In the genomic region with DNA sequence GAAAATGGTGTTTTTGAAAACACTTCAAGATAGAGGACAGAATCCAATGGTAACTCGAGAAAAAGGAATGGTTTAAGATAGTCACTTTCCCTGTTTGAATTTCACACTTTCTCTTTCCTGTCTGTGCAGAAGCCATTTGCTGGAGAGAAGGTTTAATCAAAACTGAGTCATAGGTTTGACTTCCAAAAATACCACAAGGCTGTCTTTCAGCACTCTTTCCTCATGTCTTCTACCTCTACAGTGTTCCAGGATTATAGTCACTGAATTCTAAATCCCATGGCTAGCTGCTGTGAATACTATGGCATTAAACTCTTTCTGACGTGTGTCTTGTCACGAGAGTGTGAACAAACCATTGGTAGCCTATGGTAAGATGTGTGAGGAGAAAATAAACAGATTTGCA, we compare ENCODE assay signal across 30 mouse cellular contexts.
DNase-seq lines count a peak whose midpoint lies in the region; ATAC-seq and TF ChIP-seq lines count a peak whose summit lies in the region.
"Had no signal": no experiment of that assay in that cellular context is flagged by ENCODE, and none has a peak within 500 bp of the region (broad histone marks: within the 10 kb centered on the region; RNA-seq: fewer than 3 reads in every experiment).

No protein-coding gene starts in this region.

- H3K27ac ChIP-seq in heart, embryonic 16.5 days (ENCODE audit: low read length), result peak overlapping the region; percentile 88
- H3K27ac ChIP-seq in heart, embryonic 11.5 days (ENCODE audit: low read depth, low read length), result no peak overlapping the region
- peak overlapping the region; percentile 77 for H3K27ac ChIP-seq in embryonic fibroblast, embryonic 13.5 days (ENCODE audit: insufficient read depth, low read length)
- no peak overlapping the region for H3K27ac ChIP-seq in forebrain, postnatal 0 days (ENCODE audit: low read depth, low read length)
- H3K27ac ChIP-seq: embryonic facial prominence, embryonic 13.5 days; forebrain, embryonic 13.5 days; hindbrain, embryonic 13.5 days; limb, embryonic 12.5 days; liver, embryonic 12.5 days; midbrain, embryonic 10.5 days; stomach, embryonic 15.5 days had no signal

- H3K9me3 ChIP-seq in heart, embryonic 16.5 days (replicated peaks; ENCODE audit: control insufficient read depth, low read length), result no peaks in the 10 kb centered on the region
- H3K9me3 ChIP-seq in heart, embryonic 11.5 days (replicated peaks; ENCODE audit: control insufficient read depth, low read length), result no peaks in the 10 kb centered on the region
- no peaks in the 10 kb centered on the region for H3K9me3 ChIP-seq in forebrain, postnatal 0 days (ENCODE audit: low read length)
- H3K9me3 ChIP-seq: embryonic facial prominence, embryonic 13.5 days; forebrain, embryonic 13.5 days; hindbrain, embryonic 13.5 days; limb, embryonic 12.5 days; liver, embryonic 12.5 days; midbrain, embryonic 10.5 days; stomach, embryonic 15.5 days had no signal

- DNase-seq in frontal cortex, adult 2 months (ENCODE audit: extremely low spot score in 1 of 2, low spot score in 1 of 2), result peak; percentile 11 to 59
- no peak for DNase-seq in frontal cortex, postnatal 10 days (ENCODE audit: low spot score in 2 of 2)
- DNase-seq in 3T3-L1 (ENCODE audit: low read depth, low spot score), result peak; percentile 80
- no peak for DNase-seq in urinary bladder, postnatal 10 days (ENCODE audit: low spot score)
- DNase-seq in forebrain, postnatal 0 days, result no peak
- DNase-seq: adrenal gland, postnatal 10 days; cerebellum, adult 2 months; cerebellum, postnatal 25 days; embryo, embryonic 11 days; gastrocnemius, postnatal 25 days; kidney, adult 18-20 months; kidney, postnatal 4 days; layer of hippocampus, adult 9-11 months; lung, adult 18-20 months; lung, postnatal 10 days; thymus, adult 18-20 months; thymus, postnatal 4 days had no signal

- H3K9ac ChIP-seq in heart, embryonic 16.5 days (ENCODE audit: low read length), result no peak overlapping the region
- no peak overlapping the region for H3K9ac ChIP-seq in heart, embryonic 11.5 days (ENCODE audit: low read depth, low read length)
- H3K9ac ChIP-seq in forebrain, postnatal 0 days, result no peak overlapping the region
- H3K9ac ChIP-seq: embryonic facial prominence, embryonic 13.5 days; forebrain, embryonic 13.5 days; hindbrain, embryonic 13.5 days; limb, embryonic 12.5 days; liver, embryonic 12.5 days; stomach, embryonic 15.5 days had no signal

- no peak for TF ChIP-seq POLR2A in embryonic fibroblast, embryonic 13.5 days (IDR thresholded peaks at IDR 0.05; ENCODE audit: low read depth, low read length)

- peaks cover 50% of the 10 kb centered on the region for H3K4me1 ChIP-seq in heart, embryonic 16.5 days (ENCODE audit: control insufficient read depth, insufficient read depth, low read length)
- peaks cover 8% of the 10 kb centered on the region for H3K4me1 ChIP-seq in heart, embryonic 11.5 days (ENCODE audit: control insufficient read depth, insufficient read depth, low read length)
- peaks cover 10% of the 10 kb centered on the region for H3K4me1 ChIP-seq in embryonic fibroblast, embryonic 13.5 days (ENCODE audit: control insufficient read depth, insufficient read depth, low read length)
- H3K4me1 ChIP-seq in forebrain, postnatal 0 days (ENCODE audit: insufficient read depth), result no peaks in the 10 kb centered on the region
- H3K4me1 ChIP-seq: forebrain, embryonic 13.5 days; hindbrain, embryonic 13.5 days; limb, embryonic 12.5 days; stomach, embryonic 15.5 days had no signal

- no peak; the same call in 1 of the 2 replicates for ATAC-seq in heart, embryonic 16.5 days (replicated peaks; ENCODE audit: extremely low read depth, insufficient read depth, low FRiP score)
- no peak for ATAC-seq in heart, embryonic 11.5 days (replicated peaks; ENCODE audit: insufficient number of reproducible peaks, low FRiP score, low TSS enrichment)
- ATAC-seq in forebrain, postnatal 0 days, result no peak
- ATAC-seq: activated CD4-positive, CD25-positive, alpha-beta regulatory T cell, adult 4 months; forebrain, embryonic 13.5 days; inflammation-experienced regulatory T-cells, adult 6 months; liver, embryonic 12.5 days; midbrain, embryonic 16.5 days had no signal

- WGBS in heart, embryonic 16.5 days, result 25% methylated on average over 3 of the region's 3 CpGs
- 54% methylated on average over 3 of the region's 3 CpGs for WGBS in heart, embryonic 11.5 days (ENCODE audit: insufficient replicate concordance)
- 75% methylated on average over 3 of the region's 3 CpGs for WGBS in forebrain, postnatal 0 days

- H3K4me3 ChIP-seq in heart, embryonic 16.5 days (ENCODE audit: low read length), result no peak overlapping the region
- no peak overlapping the region for H3K4me3 ChIP-seq in heart, embryonic 11.5 days (ENCODE audit: low read depth, low read length)
- H3K4me3 ChIP-seq in embryonic fibroblast, embryonic 13.5 days (ENCODE audit: insufficient read depth, low read length), result no peak overlapping the region
- H3K4me3 ChIP-seq in forebrain, postnatal 0 days (ENCODE audit: low read depth, low read length), result no peak overlapping the region
- H3K4me3 ChIP-seq: embryonic facial prominence, embryonic 13.5 days; forebrain, embryonic 13.5 days; hindbrain, embryonic 13.5 days; limb, embryonic 12.5 days; liver, embryonic 12.5 days; midbrain, embryonic 10.5 days; stomach, embryonic 15.5 days had no signal

- H3K4me2 ChIP-seq in heart, embryonic 16.5 days (ENCODE audit: low read depth, low read length), result no peak overlapping the region
- H3K4me2 ChIP-seq in heart, embryonic 11.5 days, result no peak overlapping the region
- H3K4me2 ChIP-seq in forebrain, postnatal 0 days (ENCODE audit: low read depth), result no peak overlapping the region
- H3K4me2 ChIP-seq: embryonic facial prominence, embryonic 13.5 days; forebrain, embryonic 13.5 days; hindbrain, embryonic 13.5 days; limb, embryonic 12.5 days; liver, embryonic 12.5 days; stomach, embryonic 15.5 days had no signal

- H3K36me3 ChIP-seq in heart, embryonic 16.5 days (ENCODE audit: control insufficient read depth, insufficient read depth), result no peaks in the 10 kb centered on the region
- no peaks in the 10 kb centered on the region for H3K36me3 ChIP-seq in heart, embryonic 11.5 days (ENCODE audit: control insufficient read depth, insufficient read depth, low read length)
- no peaks in the 10 kb centered on the region for H3K36me3 ChIP-seq in forebrain, postnatal 0 days (ENCODE audit: insufficient read depth)
- H3K36me3 ChIP-seq: embryonic facial prominence, embryonic 13.5 days; hindbrain, embryonic 13.5 days; limb, embryonic 12.5 days; liver, embryonic 12.5 days; midbrain, embryonic 10.5 days; stomach, embryonic 15.5 days had no signal

- no peak for TF ChIP-seq CTCF in embryonic fibroblast, embryonic 13.5 days (IDR thresholded peaks at IDR 0.05; ENCODE audit: borderline replicate concordance, insufficient read depth, low read length)
- no peak for TF ChIP-seq CTCF in forebrain, postnatal 0 days (IDR thresholded peaks at IDR 0.05; ENCODE audit: low read depth)

- no peaks in the 10 kb centered on the region for H3K27me3 ChIP-seq in heart, embryonic 16.5 days (ENCODE audit: control insufficient read depth, insufficient read depth, low read length)
- no peaks in the 10 kb centered on the region for H3K27me3 ChIP-seq in heart, embryonic 11.5 days (ENCODE audit: control insufficient read depth, insufficient read depth, low read length)
- H3K27me3 ChIP-seq in forebrain, postnatal 0 days (ENCODE audit: insufficient read depth, low read length), result no peaks in the 10 kb centered on the region
- H3K27me3 ChIP-seq: embryonic facial prominence, embryonic 13.5 days; forebrain, embryonic 13.5 days; hindbrain, embryonic 13.5 days; limb, embryonic 12.5 days; liver, embryonic 12.5 days; stomach, embryonic 15.5 days had no signal

Comparison
In these comparisons a context has a peak if more than half of its experiments do, and no peak if none do; other contexts are left out.
1. DNase-seq: peak in frontal cortex, adult 2 months (2 of 2) and 3T3-L1 (single experiment); none in frontal cortex, postnatal 10 days (0 of 2), urinary bladder, postnatal 10 days (single experiment) and forebrain, postnatal 0 days (single experiment).
2. H3K27ac ChIP-seq: peak in heart, embryonic 16.5 days (single experiment) and embryonic fibroblast, embryonic 13.5 days (single experiment); none in heart, embryonic 11.5 days (single experiment) and forebrain, postnatal 0 days (single experiment).